Mouse (Mus musculus) intestine, postnatal 0 days (tissue): ENCODE measurements around the gene Usp6nl. TPM values are rescaled to one million over a fixed set of nuclear protein-coding genes. Genes with fewer than 3 reads are reported as not detected.
A peak's percentile ranks its signal among the peaks of the same experiment; 100 is the strongest.

ENCODE experiments used
- ATAC-seq: fragments of 200-750 bp; cut with Nextera tagmentation; 2 replicates; pipeline ENCODE4 v1.8.0; 2017; ENCODE audit warnings: mild to moderate bottlenecking, moderate TSS enrichment, moderate library complexity
- H3K27ac ChIP-seq: fragments of 300-500 bp; sonication (generic); 2 replicates; pipeline ENCODE4 v1.5.1; 2014; ENCODE audit warnings: mild to moderate bottlenecking, low read depth, low read length, moderate library complexity
- H3K27me3 ChIP-seq: fragments of 300-500 bp; sonication (generic); replicated peaks from 2 replicates; pipeline ENCODE4 v1.6.1; 2014; ENCODE audit warnings: low read length, mixed read lengths; ENCODE audit not compliant: control insufficient read depth, insufficient read depth
- H3K36me3 ChIP-seq: fragments of 300-500 bp; sonication (generic); 2 replicates; pipeline ENCODE4 v1.6.1; 2014; ENCODE audit warnings: mild to moderate bottlenecking, moderate library complexity; ENCODE audit not compliant: control insufficient read depth, insufficient read depth
- H3K4me1 ChIP-seq: fragments of 300-500 bp; sonication (generic); replicated peaks from 2 replicates; pipeline ENCODE4 v1.6.1; 2014; ENCODE audit warnings: antibody characterized with exemption, low read length, mixed read lengths; ENCODE audit not compliant: control insufficient read depth, insufficient read depth
- H3K4me2 ChIP-seq: fragments of 300-500 bp; sonication (generic); replicated peaks from 2 replicates; pipeline ENCODE4 v1.6.1; 2014; ENCODE audit warnings: low read depth, mild to moderate bottlenecking, moderate library complexity
- H3K4me3 ChIP-seq: fragments of 300-500 bp; sonication (generic); 2 replicates; pipeline ENCODE4 v1.5.1; 2014; ENCODE audit warnings: low read depth, low read length
- H3K9ac ChIP-seq: fragments of 300-500 bp; sonication (generic); 2 replicates; pipeline ENCODE4 v1.6.1; 2014; ENCODE audit warnings: mild to moderate bottlenecking, low read depth, low read length
- H3K9me3 ChIP-seq: fragments of 300-500 bp; sonication (generic); 2 replicates; pipeline ENCODE4 v1.6.1; 2016; ENCODE audit warnings: mixed run types; ENCODE audit not compliant: control insufficient read depth
- CTCF ChIP-seq: sonication (generic); IDR thresholded peaks from 2 replicates; pipeline ENCODE4 v1.5.1; 2016; ENCODE audit warnings: low read depth, mild to moderate bottlenecking, control low read depth, antibody characterized with exemption, moderate library complexity
- WGBS: fragments of 180-500 bp; shearing (Covaris S2); extraction: QIAGEN DNeasy Blood & Tissue Kit; methylation state at CpG from one replicate; pipeline ENCODE4 v1.1.7; 2014; 5-methylcytosine and 5-hydroxymethylcytosine counted together
- polyA plus RNA-seq: library from polyadenylated mRNA; unstranded; fragments of >200 nt; fragmentation: Nextera tagmentation; extraction: Ambion mirVana; gene quantifications from 2 replicates; pipeline ENCODE4 v1.2.1, GENCODE M21; 2015

Gene Usp6nl
- polyA plus RNA-seq, 1 experiment from 2014 or later: 6.8 TPM

DNA sequence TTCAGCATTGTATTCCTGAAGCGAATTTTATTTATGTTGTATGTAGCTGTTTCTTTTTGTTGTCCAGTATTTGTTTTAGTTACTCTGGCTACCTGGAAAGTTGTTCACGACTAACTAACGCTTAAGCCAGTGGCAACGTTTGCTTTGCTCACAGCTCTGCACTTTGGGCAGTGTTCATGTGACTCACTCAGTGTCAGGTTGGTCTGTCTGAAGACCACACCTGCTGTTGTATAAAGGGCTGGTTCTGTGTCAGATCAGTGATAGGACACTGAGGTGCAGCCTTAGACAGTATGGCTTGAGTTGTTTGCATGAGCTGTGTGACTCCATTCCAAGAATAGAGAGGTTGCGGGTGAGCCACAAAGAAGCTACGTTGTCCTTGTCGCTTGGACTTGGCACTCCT lies 6.5 kb downstream of the Usp6nl start:
- WGBS: 43% methylated on average over 7 of the region's 7 CpGs
- Histone ChIP-seq H3K9me3 (no peaks in the 10 kb centered on the region), H3K9ac (no peak overlapping the region), H3K27ac (peak overlapping the region; percentile 31; the same call in 1 of the 2 replicates), H3K4me3 (no peak overlapping the region), H3K27me3 (no peaks in the 10 kb centered on the region), H3K4me1 (peaks cover 28% of the 10 kb centered on the region), H3K36me3 (no peaks in the 10 kb centered on the region), H3K4me2 (no peak overlapping the region)
- ATAC-seq: peak; percentile 90
- TF ChIP-seq CTCF: no peak

DNA sequence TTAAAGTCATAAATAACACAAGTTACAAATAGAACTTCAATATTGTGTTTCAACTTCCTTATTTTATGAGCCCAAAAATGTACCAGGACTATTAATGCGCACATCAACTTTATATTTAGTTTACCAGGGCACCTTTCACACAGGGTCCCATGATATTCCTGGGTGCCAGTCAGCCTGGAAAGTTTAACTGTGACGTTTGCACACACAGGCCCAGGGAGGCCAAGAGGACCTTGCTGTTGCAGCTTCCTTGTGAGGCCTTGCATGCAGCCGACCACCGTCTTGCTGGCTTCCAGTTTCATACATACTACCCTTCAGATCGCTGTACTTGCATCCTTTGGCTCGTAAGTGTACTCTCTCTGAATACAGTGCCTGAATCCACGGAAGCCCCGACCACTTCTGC lies 8.3 kb downstream of the Usp6nl start:
- Histone ChIP-seq H3K27me3 (no peaks in the 10 kb centered on the region), H3K27ac (0 out of 2 replicates have a peak overlapping the region, but pooled peaks have one; percentile 21), H3K36me3 (no peaks in the 10 kb centered on the region), H3K4me1 (peaks cover 38% of the 10 kb centered on the region), H3K9me3 (no peaks in the 10 kb centered on the region), H3K4me2 (no peak overlapping the region), H3K9ac (no peak overlapping the region), H3K4me3 (no peak overlapping the region)
- 63% methylated on average over 8 of the region's 8 CpGs for WGBS
- TF ChIP-seq CTCF: no peak
- ATAC-seq: no peak

DNA sequence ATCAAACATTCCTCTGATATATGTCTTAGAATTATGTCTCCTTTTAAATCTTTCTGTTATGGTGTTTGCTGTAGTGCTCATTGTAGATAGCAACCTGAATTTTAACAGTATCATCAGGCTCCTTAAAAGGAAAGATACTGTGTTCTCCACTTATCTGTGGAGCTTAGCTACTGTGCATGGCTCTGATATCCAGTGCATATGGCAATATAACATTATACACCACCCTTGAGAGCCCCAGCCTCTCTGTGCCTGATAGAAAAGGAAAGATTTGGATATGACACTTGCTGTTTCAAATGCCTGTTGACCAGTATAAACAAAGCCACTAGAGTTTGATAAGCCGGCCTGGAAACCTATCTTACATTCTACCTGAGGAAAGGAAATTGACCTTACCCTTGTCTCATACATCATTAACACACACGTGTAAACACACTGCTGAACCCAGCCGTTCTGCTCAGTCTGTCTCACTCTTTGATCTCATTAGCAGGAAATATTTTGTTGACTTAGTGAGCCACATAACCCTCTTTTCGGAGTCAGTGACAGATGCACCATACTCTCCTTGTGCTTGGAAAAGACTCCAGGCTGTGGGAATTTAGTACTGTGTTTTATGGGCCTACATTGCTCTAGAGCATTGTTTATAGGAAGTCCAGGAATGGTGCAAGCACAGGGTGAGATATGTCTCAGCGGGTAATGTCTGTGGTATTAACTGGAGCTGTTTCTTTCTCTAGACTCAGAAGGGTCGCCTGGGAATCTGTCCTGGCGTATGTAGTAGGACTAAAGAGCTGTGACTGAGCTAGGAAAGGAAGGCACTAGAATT lies 9.1 kb downstream of the Usp6nl start:
- Histone ChIP-seq H3K4me1 (peaks cover 38% of the 10 kb centered on the region), H3K9me3 (no peaks in the 10 kb centered on the region), H3K9ac (no peak overlapping the region), H3K36me3 (no peaks in the 10 kb centered on the region), H3K4me2 (no peak overlapping the region; the same call in 1 of the 2 replicates), H3K27me3 (no peaks in the 10 kb centered on the region), H3K27ac (peak overlapping the region; percentile 60), H3K4me3 (no peak overlapping the region)
- WGBS: 22% methylated on average over 7 of the region's 7 CpGs
- no peak for TF ChIP-seq CTCF
- ATAC-seq: peak; percentile 64

GRCm38 (mm10) chr2:6333570-6333969 lies 11.1 kb downstream of the Usp6nl start:
- Histone ChIP-seq H3K4me3 (no peak overlapping the region), H3K36me3 (no peaks in the 10 kb centered on the region), H3K9me3 (no peaks in the 10 kb centered on the region), H3K27ac (peak overlapping the region; percentile 64), H3K9ac (no peak overlapping the region), H3K27me3 (no peaks in the 10 kb centered on the region), H3K4me1 (peaks cover 38% of the 10 kb centered on the region), H3K4me2 (no peak overlapping the region)
- TF ChIP-seq CTCF: no peak
- WGBS: 87% methylated on average over 1 of the region's 1 CpGs
- no peak for ATAC-seq

GRCm38 (mm10) chr2:6334011-6334410 lies 11.5 kb downstream of the Usp6nl start:
- Histone ChIP-seq H3K27ac (peak overlapping the region; percentile 54), H3K9me3 (no peaks in the 10 kb centered on the region), H3K9ac (no peak overlapping the region), H3K4me2 (no peak overlapping the region), H3K4me3 (no peak overlapping the region), H3K27me3 (no peaks in the 10 kb centered on the region), H3K36me3 (no peaks in the 10 kb centered on the region), H3K4me1 (peaks cover 37% of the 10 kb centered on the region)
- no peak for TF ChIP-seq CTCF
- WGBS: 49% methylated on average over 6 of the region's 6 CpGs
- no peak for ATAC-seq

- Histone ChIP-seq H3K9me3 (no peaks in the 10 kb centered on the region), H3K27ac (peak overlapping the region; percentile 54), H3K4me2 (peak overlapping the region; percentile 50), H3K9ac (no peak overlapping the region), H3K4me1 (peaks cover 29% of the 10 kb centered on the region), H3K27me3 (no peaks in the 10 kb centered on the region), H3K36me3 (no peaks in the 10 kb centered on the region), H3K4me3 (no peak overlapping the region)
- TF ChIP-seq CTCF: no peak
- ATAC-seq: peak; percentile 81
- WGBS: 35% methylated on average over 14 of the region's 14 CpGs
Measured at GRCm38 (mm10) chr2:6335032-6335735, 12.7 kb downstream of the Usp6nl start.
